Mouse (Mus musculus): ENCODE measurements at regions not wholly inside any gene's neighbourhood (a gene's known extent, or its start where the extent isn't known, plus 50 kb on each side); places are given as distances from the start of the nearest gene placed in this dataset.
"Not testable (repeated sequence)": the region's sequence is repeated elsewhere in the genome, so short reads cannot be mapped to it uniquely, and the experiment has no call there.

DNA sequence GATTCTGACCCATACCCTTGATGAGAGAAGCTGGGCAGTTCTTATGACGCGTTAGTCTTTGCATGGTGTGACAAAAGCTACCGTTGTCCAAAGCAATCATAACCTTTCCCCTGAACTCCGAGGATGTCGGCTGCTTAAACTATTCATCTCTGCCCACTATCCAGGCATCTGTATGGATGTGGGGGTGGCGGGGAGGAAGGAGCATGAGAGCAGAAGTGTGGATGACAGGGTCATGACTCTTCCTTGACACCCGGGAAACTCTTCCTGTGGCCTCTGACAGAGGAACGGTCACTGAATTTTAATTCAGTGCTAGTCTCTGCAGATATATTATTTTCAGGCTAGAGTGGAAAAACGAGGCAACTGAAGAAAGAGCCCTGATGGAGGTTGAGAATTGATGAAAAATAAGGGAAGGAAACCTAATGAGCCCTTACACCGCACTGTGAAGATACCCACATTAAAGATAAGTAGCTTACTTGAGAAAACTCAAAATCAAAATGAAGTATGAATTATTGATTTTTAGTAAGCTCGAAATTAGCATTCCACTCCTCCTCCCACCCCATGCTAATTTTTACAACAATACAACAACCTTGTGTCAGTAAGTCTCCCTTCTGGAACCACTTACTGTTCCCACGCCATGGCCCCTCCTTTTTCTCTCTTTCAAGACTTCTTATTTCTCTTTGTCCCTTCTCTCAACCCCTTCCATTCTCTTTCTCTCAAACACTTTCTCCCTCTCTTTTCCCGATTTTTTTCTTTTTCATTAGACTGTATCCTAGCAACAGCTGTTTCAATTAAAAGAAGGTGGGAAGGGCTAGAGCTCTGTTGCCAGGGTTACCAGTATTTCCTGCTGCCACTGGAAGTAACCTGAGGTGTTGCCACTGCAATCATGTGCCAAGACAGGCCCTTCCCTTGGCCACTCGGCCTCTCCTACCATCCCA, 206.0 kb upstream of the Gap43 start:
- no peak for DNase-seq (ENCODE audit: low spot score)

GRCm38 (mm10) chr16:42517321-42517720, 176.9 kb upstream of the Gap43 start:
- DNase-seq (ENCODE audit: low spot score) = peak; percentile 1

- DNase-seq (ENCODE audit: low spot score) = no peak
These were observed 175.5 kb upstream of the Gap43 start for GRCm38 (mm10) chr16:42515929-42516328.

DNA sequence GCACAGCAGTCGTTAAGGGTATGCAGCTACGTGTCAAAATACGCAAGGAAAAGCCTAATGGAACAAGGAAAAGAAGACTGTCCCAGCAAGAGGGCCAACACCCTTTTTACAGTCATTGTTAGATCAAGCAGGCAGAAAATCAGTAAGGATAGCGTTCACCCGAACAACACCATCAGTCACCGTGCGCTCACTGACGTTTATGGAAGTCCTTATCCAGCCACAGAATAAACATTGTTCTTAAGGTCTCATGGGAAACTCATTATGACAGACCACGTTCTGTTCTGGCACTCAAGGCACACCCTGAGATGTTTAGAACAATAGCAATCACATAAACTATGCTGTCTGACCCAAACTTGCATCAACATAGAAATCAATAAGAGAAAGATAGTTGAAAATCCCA, 164.7 kb upstream of the Gap43 start:
- DNase-seq (ENCODE audit: low spot score) = no peak

GRCm38 (mm10) chr16:42501713-42502112, 161.3 kb upstream of the Gap43 start:
- no peak for DNase-seq (ENCODE audit: low spot score)

- not testable (repeated sequence) for DNase-seq (ENCODE audit: low spot score)
These were observed 160.7 kb upstream of the Gap43 start for GRCm38 (mm10) chr16:42501109-42501508.

GRCm38 (mm10) chr16:42499514-42499913, 159.1 kb upstream of the Gap43 start:
- no peak for DNase-seq (ENCODE audit: low spot score)

- no peak for DNase-seq (ENCODE audit: low spot score)
These were observed 157.9 kb upstream of the Gap43 start for GRCm38 (mm10) chr16:42498368-42498767.

GRCm38 (mm10) chr16:42493596-42493995, 153.1 kb upstream of the Gap43 start:
- no peak for DNase-seq (ENCODE audit: low spot score)

- no peak for DNase-seq (ENCODE audit: low spot score)
These were observed 148.3 kb upstream of the Gap43 start for GRCm38 (mm10) chr16:42488745-42489144.

DNA sequence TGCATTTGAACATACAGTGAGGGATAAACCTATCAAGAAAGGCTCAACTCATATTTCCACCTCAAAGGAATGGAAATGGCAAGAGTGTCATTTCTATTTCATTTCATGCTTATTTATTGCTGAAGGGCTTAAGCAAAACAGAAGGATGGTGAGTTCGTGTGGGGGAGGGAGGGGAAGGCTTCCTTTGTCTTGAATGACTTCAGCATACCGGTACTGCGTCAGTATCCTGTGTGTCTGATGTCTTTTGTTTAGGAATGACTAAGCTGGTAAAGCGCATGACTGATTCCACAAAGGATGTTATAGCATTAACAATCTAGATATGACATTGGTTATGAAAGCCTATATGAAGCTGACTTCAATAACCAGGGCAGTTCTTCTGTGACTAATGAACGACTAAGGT, 139.5 kb upstream of the Gap43 start:
- DNase-seq (ENCODE audit: low spot score) = no peak

- DNase-seq (ENCODE audit: low spot score) = no peak
These were observed 126.5 kb upstream of the Gap43 start for GRCm38 (mm10) chr16:42466976-42467375.

DNA sequence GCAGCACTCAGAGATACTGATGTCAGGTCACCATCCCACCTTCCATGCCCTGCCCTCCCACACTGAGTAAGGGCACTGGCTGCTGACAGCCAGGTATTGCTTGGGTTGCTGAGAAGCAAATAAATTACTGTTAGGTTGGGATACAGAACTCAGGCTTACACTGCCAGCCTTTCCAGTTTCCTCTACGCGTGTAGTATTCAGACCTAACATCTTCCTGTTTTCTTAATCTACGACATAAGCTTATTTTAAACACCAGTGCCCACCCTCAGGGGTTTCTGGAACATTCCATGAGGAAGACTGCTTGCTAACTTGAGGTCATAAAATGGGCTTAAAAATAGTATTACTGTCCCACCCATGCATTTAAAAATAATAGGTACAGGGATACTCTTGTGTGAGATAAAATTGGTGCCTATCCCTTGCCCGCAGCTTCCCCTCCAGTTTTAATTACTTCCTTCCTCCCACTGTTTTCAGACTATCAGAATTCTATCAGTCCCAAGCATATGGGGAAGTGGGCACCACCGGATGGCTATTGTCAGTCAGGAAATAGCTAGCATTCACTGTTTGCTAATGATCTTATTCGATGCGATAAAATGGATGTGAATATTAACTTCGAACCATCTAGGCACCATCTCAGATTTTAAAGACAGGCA, 116.0 kb upstream of the Gap43 start:
- no peak for DNase-seq (ENCODE audit: low spot score)

- no peak for DNase-seq (ENCODE audit: low spot score)
These were observed 112.9 kb upstream of the Gap43 start for GRCm38 (mm10) chr16:42453338-42453737.

- DNase-seq (ENCODE audit: low spot score) = no peak
These were observed 109.5 kb upstream of the Gap43 start for GRCm38 (mm10) chr16:42449840-42450444.

- DNase-seq (ENCODE audit: low spot score) = no peak
These were observed 104.5 kb upstream of the Gap43 start for GRCm38 (mm10) chr16:42444863-42445423.

DNA sequence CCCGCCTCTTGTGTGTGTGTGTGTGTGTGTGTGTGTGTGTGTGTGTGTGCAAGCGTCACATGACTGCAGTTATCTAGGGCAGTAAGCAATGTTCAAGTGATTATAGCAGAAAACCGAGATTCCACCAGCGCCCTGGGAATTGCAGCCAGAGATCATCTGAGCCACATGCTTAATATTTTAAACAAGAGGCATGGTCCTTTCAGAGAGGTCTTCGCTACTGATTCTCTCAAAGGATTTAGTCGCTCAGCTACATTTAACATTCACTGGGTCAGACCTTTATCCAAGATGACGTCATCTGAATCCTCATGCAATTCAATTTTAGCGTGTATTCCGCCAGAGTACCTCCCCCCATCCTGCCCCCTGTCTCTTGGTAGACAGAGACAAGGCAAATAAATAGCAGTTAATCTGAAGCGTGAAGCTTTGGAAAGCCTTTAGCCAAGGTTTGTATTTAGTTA, 104.0 kb upstream of the Gap43 start:
- DNase-seq (ENCODE audit: low spot score) = no peak

DNA sequence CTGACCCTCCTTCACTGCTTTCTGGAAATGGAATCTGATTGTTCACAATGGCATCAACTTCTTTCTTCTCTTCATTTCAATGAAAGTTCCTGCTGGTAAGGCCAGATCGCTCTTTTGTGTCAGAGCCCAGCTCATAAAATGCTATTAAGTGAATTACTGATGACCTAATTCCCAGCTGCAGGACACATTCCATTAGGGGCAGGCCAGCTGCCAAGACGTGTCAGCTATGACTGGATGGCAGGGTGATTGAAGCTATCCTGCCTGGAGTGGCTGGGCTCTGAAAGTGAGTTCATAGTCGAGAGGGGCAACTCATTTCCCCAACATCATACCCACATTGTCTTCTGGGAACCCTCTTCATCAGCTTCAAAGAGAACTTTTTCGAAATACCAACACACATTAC, 100.4 kb upstream of the Gap43 start:
- no peak for DNase-seq (ENCODE audit: low spot score)

DNA sequence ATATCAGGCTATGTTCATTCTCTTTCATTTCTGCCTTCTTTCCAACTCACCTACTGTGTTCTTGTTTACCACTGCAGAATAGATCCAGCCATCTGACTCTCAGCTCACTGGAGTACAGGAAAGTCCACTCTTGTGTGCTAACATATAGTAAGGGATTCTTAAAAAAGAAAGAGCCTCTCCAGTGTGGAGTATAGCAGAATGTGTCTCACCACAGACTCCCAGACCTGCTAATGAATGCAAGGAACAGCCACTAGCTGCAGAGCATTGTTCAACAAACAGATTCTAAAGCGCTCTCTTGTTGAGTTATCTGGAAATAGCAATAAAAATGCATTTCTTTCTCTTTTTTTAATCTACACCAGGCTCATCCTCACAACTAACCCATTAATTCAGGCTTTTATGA, 91.1 kb upstream of the Gap43 start:
- DNase-seq (ENCODE audit: low spot score) = no peak

DNA sequence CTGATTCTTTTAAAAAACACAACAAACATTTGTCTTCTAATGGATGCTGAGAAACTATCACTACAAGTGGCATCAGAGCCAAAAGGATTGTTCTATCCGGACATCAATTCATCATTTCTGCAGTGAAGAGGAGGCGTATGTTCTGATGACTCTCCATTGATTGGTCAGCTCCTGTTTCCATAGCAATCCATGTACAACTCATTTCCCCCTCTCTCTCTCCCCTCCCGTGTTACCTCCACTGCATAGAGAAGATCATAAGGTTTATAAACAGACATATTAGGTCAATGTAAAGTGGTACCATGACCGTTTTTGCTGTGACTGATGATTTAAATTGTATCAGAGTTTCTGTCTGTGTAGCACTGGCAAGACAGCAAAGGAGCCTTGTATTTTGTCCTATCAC, 76.2 kb upstream of the Gap43 start:
- DNase-seq (ENCODE audit: low spot score) = no peak

- DNase-seq (ENCODE audit: low spot score) = not testable (repeated sequence)
These were observed 71.6 kb upstream of the Gap43 start for GRCm38 (mm10) chr16:42412031-42412430.

DNA sequence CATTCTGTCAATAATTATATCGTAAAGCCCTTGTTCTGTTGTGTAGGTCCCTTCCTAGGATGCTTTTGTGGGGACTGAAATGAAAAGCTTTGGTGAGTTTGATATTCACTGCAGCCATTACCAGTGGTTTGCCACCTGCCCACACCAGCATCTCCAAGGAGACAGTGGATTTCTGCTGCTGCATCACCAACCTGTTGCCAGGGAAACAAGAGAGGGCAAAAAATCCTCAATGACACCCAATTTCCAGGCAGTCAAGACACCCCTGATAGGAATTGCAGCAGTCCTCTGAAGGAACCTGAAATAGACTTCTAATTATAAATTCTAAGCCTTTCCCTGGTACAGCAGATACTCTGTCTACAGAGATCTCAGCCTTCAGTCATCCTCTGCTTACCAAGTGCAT, 56.1 kb upstream of the Gap43 start:
- DNase-seq (ENCODE audit: low spot score) = no peak

All from ovary, postnatal 14 days (tissue).